Comparison of ENCODE assay signal across 9 mouse cellular contexts in the genomic region with DNA sequence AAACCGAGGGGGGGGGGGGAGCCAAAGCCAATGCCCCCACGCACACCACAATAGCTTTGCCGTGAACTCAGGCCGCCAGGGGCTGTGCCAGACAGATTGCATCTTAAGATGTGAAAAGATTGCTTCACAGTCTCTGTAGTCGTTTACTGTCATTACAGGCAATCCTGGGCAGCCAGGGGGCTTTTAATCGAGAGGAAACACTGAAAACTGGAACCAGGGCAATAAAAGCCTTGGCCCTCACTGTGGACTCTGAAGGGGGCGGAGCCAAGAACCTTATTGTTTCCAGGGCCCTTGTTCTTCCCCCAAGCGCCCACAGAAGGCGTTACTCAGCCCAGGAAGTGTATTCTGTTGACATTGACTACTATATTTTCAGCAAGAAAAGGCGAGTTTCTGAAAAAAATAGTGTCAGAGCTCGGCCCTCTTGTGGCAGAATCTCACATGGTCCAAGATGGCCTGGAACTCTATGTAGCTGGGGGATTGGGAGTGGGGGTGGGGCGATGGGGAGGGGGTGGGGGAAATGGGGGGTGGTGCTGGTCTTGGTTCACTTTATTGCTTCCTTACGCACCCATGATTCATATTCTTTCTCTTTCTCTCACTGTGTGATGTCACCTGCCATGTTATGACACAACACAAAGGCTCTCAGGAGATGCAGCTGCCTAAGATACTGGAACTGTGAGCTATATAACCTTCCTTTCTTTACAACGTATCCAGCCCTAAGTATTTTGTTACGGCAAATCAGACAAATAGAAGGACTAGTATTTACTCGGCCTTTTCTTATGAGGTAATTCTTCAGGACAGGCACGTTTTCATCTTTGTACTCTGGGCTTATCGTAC. TPM values are rescaled to one million over a fixed set of nuclear protein-coding genes. Genes with fewer than 3 reads are reported as not detected.
DNase-seq lines count a peak whose midpoint lies in the region; ATAC-seq and TF ChIP-seq lines count a peak whose summit lies in the region.
"Had no signal": no experiment of that assay in that cellular context is flagged by ENCODE, and none has a peak within 500 bp of the region (broad histone marks: within the 10 kb centered on the region; RNA-seq: fewer than 3 reads in every experiment).

No protein-coding gene starts in this region.

- peaks cover 6% of the 10 kb centered on the region; the same call in 1 of the 2 replicates for H3K4me1 ChIP-seq in liver, postnatal 0 days (ENCODE audit: insufficient read depth)
- no peaks in the 10 kb centered on the region for H3K4me1 ChIP-seq in liver, embryonic 11.5 days (replicated peaks; ENCODE audit: control insufficient read depth, insufficient read depth, low read length)
- peaks cover 11% of the 10 kb centered on the region for H3K4me1 ChIP-seq in hindbrain, postnatal 0 days (ENCODE audit: insufficient read depth, low read length)
- peaks cover 10% of the 10 kb centered on the region for H3K4me1 ChIP-seq in midbrain, embryonic 11.5 days (ENCODE audit: control insufficient read depth, insufficient read depth, low read length)

- no peak overlapping the region for H3K27ac ChIP-seq in liver, postnatal 0 days (ENCODE audit: low read depth)
- H3K27ac ChIP-seq in liver, embryonic 11.5 days (ENCODE audit: low read depth, low read length) = no peak overlapping the region
- H3K27ac ChIP-seq in hindbrain, postnatal 0 days = peak overlapping the region; percentile 86
- H3K27ac ChIP-seq in midbrain, embryonic 11.5 days (ENCODE audit: low read depth, low read length) = peak overlapping the region; percentile 97

- no peak overlapping the region for H3K4me3 ChIP-seq in liver, postnatal 0 days (ENCODE audit: low read depth, low read length)
- H3K4me3 ChIP-seq in liver, embryonic 11.5 days (ENCODE audit: low read depth, low read length) = no peak overlapping the region
- H3K4me3 ChIP-seq in hindbrain, postnatal 0 days (ENCODE audit: low read length) = no peak overlapping the region
- H3K4me3 ChIP-seq in midbrain, embryonic 11.5 days (ENCODE audit: low read depth, low read length) = no peak overlapping the region

- ATAC-seq in liver, postnatal 0 days = no peak
- no peak for ATAC-seq in liver, embryonic 11.5 days (replicated peaks; ENCODE audit: low FRiP score)
- ATAC-seq in hindbrain, postnatal 0 days = peak; percentile 68
- peak; percentile 82 for ATAC-seq in midbrain, embryonic 11.5 days (ENCODE audit: low FRiP score)

- TF ChIP-seq CTCF in liver, postnatal 0 days (IDR thresholded peaks at IDR 0.05; ENCODE audit: low read depth) = 0 out of 2 replicates have a peak, but pooled peaks have one; percentile 7
- TF ChIP-seq CTCF in hindbrain, postnatal 0 days (IDR thresholded peaks at IDR 0.05; ENCODE audit: low read depth) = peak; percentile 33

- 62% methylated on average over 18 of the region's 18 CpGs for WGBS in liver, postnatal 0 days (ENCODE audit: insufficient replicate concordance)
- WGBS in liver, embryonic 11.5 days = 68% methylated on average over 18 of the region's 18 CpGs
- WGBS in hindbrain, postnatal 0 days = 35% methylated on average over 18 of the region's 18 CpGs
- 43% methylated on average over 18 of the region's 18 CpGs for WGBS in midbrain, embryonic 11.5 days

- no peak overlapping the region for H3K4me2 ChIP-seq in liver, postnatal 0 days (ENCODE audit: low read depth, low read length)
- no peak overlapping the region for H3K4me2 ChIP-seq in liver, embryonic 11.5 days
- H3K4me2 ChIP-seq in hindbrain, postnatal 0 days (ENCODE audit: low read depth, low read length) = peak overlapping the region; percentile 42
- peak overlapping the region; percentile 32 for H3K4me2 ChIP-seq in midbrain, embryonic 11.5 days

- no peak for DNase-seq in liver, postnatal 0 days
- DNase-seq in liver, embryonic 11.5 days (ENCODE audit: low spot score) = no peak
- peak; percentile 37 for DNase-seq in embryo, embryonic 9.5 days (ENCODE audit: extremely low spot score)
- DNase-seq in hindbrain, postnatal 0 days (ENCODE audit: low spot score) = peak; percentile 68
- peak; percentile 97 for DNase-seq in midbrain, embryonic 11.5 days (ENCODE audit: low spot score, missing footprints)
- peak; percentile 69 for DNase-seq in thymus, postnatal 25 days
- no peak for DNase-seq in heart, postnatal 36 days
- no peak for DNase-seq in cerebellum, adult 18-20 months

- no peak for TF ChIP-seq EP300 in liver, postnatal 0 days (IDR thresholded peaks at IDR 0.05; ENCODE audit: low read depth)

- no peaks in the 10 kb centered on the region for H3K36me3 ChIP-seq in liver, postnatal 0 days (replicated peaks; ENCODE audit: insufficient read depth, low read length)
- H3K36me3 ChIP-seq in liver, embryonic 11.5 days (ENCODE audit: control insufficient read depth, insufficient read depth, low read length) = no peaks in the 10 kb centered on the region
- H3K36me3 ChIP-seq in hindbrain, postnatal 0 days (ENCODE audit: insufficient read depth, low read length) = no peaks in the 10 kb centered on the region
- no peaks in the 10 kb centered on the region for H3K36me3 ChIP-seq in midbrain, embryonic 11.5 days (ENCODE audit: control insufficient read depth, insufficient read depth, low read length)

- intact Hi-C loops in heart, postnatal 36 days (cut with DNase I) = no loop called here

- H3K9me3 ChIP-seq in liver, postnatal 0 days (ENCODE audit: low read length) = no peaks in the 10 kb centered on the region
- H3K9me3 ChIP-seq in liver, embryonic 11.5 days (ENCODE audit: control insufficient read depth, low read length) = no peaks in the 10 kb centered on the region
- H3K9me3 ChIP-seq in hindbrain, postnatal 0 days (ENCODE audit: low read length) = no peaks in the 10 kb centered on the region
- H3K9me3 ChIP-seq in midbrain, embryonic 11.5 days (ENCODE audit: control insufficient read depth, low read length) = no peaks in the 10 kb centered on the region

- H3K9ac ChIP-seq in liver, postnatal 0 days (replicated peaks) = no peak overlapping the region
- H3K9ac ChIP-seq in liver, embryonic 11.5 days (ENCODE audit: low read depth, low read length) = no peak overlapping the region
- H3K9ac ChIP-seq in hindbrain, postnatal 0 days (replicated peaks; ENCODE audit: low read length) = no peak overlapping the region
- peak overlapping the region; percentile 41; the same call in 1 of the 2 replicates for H3K9ac ChIP-seq in midbrain, embryonic 11.5 days (ENCODE audit: low read length)

- H3K27me3 ChIP-seq in liver, postnatal 0 days (ENCODE audit: insufficient read depth, low read length) = no peaks in the 10 kb centered on the region
- no peaks in the 10 kb centered on the region for H3K27me3 ChIP-seq in liver, embryonic 11.5 days (replicated peaks; ENCODE audit: control insufficient read depth, insufficient read depth, low read length)
- H3K27me3 ChIP-seq in hindbrain, postnatal 0 days (ENCODE audit: insufficient read depth, low read length) = no peaks in the 10 kb centered on the region
- H3K27me3 ChIP-seq in midbrain, embryonic 11.5 days (ENCODE audit: control insufficient read depth, insufficient read depth, low read length) = no peaks in the 10 kb centered on the region

RNA-seq across cellular contexts. Expression of a gene that starts 16.2 kb away (rescaled TPM):
- 0.07 TPM in 1 of 2 replicates, not detected in the other for polyA plus RNA-seq in liver, postnatal 0 days (2015; fragmentation: Nextera tagmentation; extraction: Ambion mirVana)
- 0.14 TPM in 1 of 2 replicates, not detected in the other for polyA plus RNA-seq in liver, embryonic 11.5 days (2014; fragmentation: Nextera tagmentation; extraction: Ambion mirVana)
- total RNA-seq in hindbrain, postnatal 0 days (2014; rRNA removed) = not detected in 2 replicates
- not detected in 2 replicates for polyA plus RNA-seq in hindbrain, postnatal 0 days (2015; fragmentation: Nextera tagmentation; extraction: Ambion mirVana)
- polyA plus RNA-seq in midbrain, embryonic 11.5 days (2014; fragmentation: Nextera tagmentation; extraction: Ambion mirVana) = not detected in 2 replicates
- total RNA-seq in heart, postnatal 36 days (2021) = not detected
- total RNA-seq: left cerebral cortex, postnatal 10 days had no signal

RNA-seq across cellular contexts. Expression of a gene that starts 53.2 kb away (rescaled TPM):
- polyA plus RNA-seq in liver, postnatal 0 days (2015; fragmentation: Nextera tagmentation; extraction: Ambion mirVana) = 0.20 TPM in 1 of 2 replicates, not detected in the other
- polyA plus RNA-seq in liver, embryonic 11.5 days (2014; fragmentation: Nextera tagmentation; extraction: Ambion mirVana) = not detected in 2 replicates
- total RNA-seq in hindbrain, postnatal 0 days (2014; rRNA removed) = 0.18 TPM in 1 of 2 replicates, not detected in the other
- polyA plus RNA-seq in hindbrain, postnatal 0 days (2015; fragmentation: Nextera tagmentation; extraction: Ambion mirVana) = 0.37 TPM in 1 of 2 replicates, not detected in the other
- polyA plus RNA-seq in midbrain, embryonic 11.5 days (2014; fragmentation: Nextera tagmentation; extraction: Ambion mirVana) = not detected in 2 replicates
- total RNA-seq in heart, postnatal 36 days (2021) = not detected
- total RNA-seq: left cerebral cortex, postnatal 10 days had no signal

Comparison
In these comparisons a context has a peak if more than half of its experiments do, and no peak if none do; other contexts are left out.
1. ATAC-seq: peak in hindbrain, postnatal 0 days (single experiment) and midbrain, embryonic 11.5 days (single experiment); none in liver, postnatal 0 days (single experiment) and liver, embryonic 11.5 days (single experiment).
2. DNase-seq: peak in embryo, embryonic 9.5 days (single experiment), hindbrain, postnatal 0 days (single experiment), midbrain, embryonic 11.5 days (single experiment) and thymus, postnatal 25 days (single experiment); none in liver, postnatal 0 days (single experiment), liver, embryonic 11.5 days (single experiment), heart, postnatal 36 days (0 of 2) and cerebellum, adult 18-20 months (0 of 2).
3. H3K27ac ChIP-seq: peak in hindbrain, postnatal 0 days (single experiment) and midbrain, embryonic 11.5 days (single experiment); none in liver, postnatal 0 days (single experiment) and liver, embryonic 11.5 days (single experiment).
4. H3K4me2 ChIP-seq: peak in hindbrain, postnatal 0 days (single experiment) and midbrain, embryonic 11.5 days (single experiment); none in liver, postnatal 0 days (single experiment) and liver, embryonic 11.5 days (single experiment).